Mouse (Mus musculus): ENCODE data around the gene Wdr66.
A peak's percentile ranks its signal among the peaks of the same experiment; 100 is the strongest.

The Wdr66 gene

GRCm38 (mm10) chr5:123313851-123314380 is 62.0 kb downstream of the Wdr66 start:
- no peak for DNase-seq (ENCODE audit: low read depth)

- DNase-seq (ENCODE audit: low read depth): no peak
Observed at GRCm38 (mm10) chr5:123315219-123315866, 63.4 kb downstream of the Wdr66 start.

DNA sequence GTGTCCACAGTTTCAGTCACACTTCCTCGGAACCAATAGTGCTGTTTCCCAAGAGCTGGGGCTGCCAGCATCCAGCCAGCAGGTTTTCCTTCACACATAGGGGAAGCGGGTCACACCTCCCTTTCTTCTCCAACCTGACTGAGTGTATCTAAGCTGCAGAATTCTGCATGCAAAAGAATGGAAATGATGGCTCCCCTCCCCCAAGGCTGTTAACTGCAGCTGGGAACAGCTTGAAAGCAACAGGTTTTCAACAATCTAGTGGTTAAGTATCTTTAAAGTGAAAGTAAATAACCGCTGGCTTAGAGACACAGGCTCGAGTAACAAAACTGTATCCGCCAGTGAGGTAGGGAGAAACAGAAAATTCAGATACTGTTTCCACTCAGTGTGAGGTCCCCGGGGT is 66.1 kb downstream of the Wdr66 start:
- DNase-seq (ENCODE audit: low read depth): no peak

DNA sequence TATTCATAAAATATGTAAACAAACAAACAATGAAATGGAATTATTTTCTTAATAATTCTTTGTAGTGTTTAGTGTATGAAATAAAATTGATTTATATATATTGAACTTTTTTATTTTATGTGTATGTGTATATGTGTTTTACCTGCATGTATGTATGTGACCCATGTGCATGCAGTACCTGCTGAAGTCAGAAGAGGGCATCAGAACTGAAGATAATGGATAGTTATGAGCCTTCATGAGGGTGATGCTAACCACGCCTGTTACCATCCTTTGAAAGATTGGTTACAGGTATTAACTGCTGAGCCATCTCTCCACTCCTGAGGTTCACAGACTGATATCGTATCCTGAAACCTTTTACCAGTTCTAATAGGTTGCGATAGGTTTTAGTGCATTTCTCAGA is 68.2 kb downstream of the Wdr66 start:
- DNase-seq (ENCODE audit: low read depth): no peak

DNA sequence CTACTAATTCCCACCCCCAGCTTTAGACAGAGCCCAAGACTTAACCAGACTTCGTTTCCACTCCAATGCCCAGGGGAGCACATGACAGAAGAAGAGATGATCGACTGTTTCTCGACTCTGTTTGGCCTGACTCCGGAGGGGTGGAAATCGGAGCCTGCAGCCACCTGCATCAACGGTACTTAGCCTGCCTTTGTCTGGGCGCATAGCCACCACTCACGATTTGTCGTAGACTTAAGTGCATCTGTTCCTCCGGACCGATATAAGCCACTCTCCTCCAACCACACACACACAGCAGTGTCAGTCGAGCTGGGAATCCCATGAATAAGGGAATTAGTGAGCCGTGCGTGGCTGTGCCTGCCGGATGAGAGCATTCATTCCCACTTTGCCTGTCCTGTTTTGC is 72.3 kb downstream of the Wdr66 start:
- no peak for DNase-seq (ENCODE audit: low read depth)

GRCm38 (mm10) chr5:123326006-123326750 is 74.3 kb downstream of the Wdr66 start:
- DNase-seq (ENCODE audit: low read depth): no peak

DNA sequence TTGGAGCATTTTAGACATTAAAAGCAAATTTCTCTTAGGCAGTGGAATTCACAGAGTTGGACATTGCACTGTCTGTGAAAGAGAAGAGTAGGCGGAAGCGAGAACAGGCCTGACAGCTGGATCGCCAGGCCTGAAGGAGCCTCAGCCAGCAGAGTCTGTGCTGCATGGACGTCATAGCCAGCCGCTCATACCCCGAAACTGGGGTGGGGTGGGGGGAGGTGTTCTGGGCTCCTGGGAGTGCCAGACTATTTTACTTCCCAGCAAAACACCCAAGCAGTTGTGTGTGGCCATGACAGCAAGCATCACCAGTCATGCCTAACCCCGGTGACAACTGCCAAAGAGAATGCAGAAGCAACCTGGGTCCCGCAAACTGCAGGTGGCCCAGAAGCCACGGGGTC is 74.8 kb downstream of the Wdr66 start:
- no peak for DNase-seq (ENCODE audit: low read depth)

DNA sequence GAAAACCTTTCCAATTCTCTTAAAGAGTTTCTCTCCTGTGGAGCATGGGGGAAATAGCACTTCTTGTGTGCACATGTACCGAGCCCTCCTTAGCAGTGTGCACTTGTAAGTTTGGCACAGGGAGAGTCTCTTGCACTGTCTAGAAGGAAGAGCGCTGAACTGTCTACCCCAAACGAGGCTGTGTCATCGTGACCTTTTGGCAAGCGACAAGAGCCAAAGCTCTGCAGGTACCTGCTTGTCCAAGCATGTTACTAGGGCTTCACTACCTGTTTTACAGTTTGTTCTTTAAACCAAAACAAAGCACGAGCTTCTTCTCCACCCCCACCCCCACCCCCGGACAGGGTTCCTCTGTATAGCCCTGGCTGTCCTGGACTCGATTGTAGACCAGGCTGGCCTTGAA is 75.8 kb downstream of the Wdr66 start:
- DNase-seq (ENCODE audit: low read depth): no peak

DNA sequence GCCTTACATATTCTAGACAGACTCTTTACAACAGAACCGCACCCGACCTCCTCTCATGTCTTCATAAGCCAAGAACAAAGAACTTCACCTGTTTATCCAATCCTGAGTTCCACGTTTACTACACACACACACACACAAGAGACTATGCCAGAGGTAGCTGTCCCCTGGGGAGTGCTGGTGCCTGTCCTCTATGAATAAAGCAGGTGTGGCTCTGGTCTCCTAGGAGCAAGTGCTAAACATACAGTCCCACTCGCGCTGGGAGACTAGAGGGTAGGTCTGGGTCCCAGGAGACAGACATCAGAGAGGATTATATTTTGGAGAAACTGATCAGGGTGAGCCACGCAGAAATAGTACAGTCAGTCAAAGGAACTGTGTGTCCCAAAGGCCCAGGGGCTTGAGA is 81.7 kb downstream of the Wdr66 start:
- DNase-seq (ENCODE audit: low read depth): no peak

DNA sequence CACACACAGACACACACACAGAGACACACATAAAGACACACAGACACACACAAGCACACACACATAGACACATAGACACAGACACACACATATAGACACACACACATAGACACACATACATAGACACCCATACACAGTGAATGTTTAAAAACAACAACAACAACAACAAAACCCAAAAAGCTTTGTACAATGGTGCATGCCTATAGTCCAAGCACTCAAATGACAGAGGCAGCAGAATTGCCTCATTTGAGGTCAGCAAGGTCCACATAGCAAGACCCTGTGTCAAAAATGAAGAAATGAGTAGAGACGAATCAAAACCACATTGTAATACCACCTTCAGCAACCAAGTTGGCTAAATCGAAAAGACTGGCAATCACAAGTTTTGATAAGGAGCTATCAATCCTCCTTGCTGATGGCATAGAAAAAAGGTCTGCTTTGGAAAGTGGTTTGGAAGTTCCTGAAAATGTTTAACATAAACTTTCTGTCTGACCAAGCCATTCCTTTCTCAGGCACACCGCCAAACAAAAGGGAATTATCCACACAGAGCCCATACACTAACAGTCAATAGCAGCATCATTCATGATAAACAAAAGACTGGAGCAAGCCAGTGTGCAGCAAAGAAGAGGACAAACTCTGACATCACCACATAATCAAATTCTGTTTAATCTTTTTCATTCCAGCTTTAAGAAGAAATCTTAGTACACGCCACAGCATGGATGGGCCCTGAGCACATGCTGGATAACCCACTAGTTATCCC is 84.5 kb downstream of the Wdr66 start:
- DNase-seq (ENCODE audit: low read depth): no peak

GRCm38 (mm10) chr5:123338463-123338862 is 86.6 kb downstream of the Wdr66 start:
- DNase-seq (ENCODE audit: low read depth): no peak

- peak; percentile 74 for DNase-seq (ENCODE audit: low read depth)
Observed at GRCm38 (mm10) chr5:123343707-123344627, 92.1 kb downstream of the Wdr66 start, which contains the start of gene Bcl7a. TSS of gene Bcl7a (plus strand) at chr5:123343834.

DNA sequence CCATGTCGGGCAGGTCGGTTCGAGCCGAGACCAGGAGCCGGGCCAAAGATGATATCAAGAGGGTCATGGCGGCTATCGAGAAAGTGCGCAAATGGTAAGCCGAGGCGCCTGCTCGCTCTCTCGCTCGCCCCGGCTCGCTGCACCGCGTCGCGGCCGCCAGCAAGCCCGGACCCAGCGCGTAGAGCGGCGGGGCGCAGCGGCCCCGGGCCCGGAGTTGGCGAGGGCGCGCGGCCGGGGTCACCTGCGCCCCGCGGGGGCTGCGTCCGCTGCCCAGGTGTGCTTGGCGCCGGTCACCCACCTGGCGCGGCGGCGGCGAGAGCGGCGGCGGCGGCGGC is 92.7 kb downstream of the Wdr66 start:
- DNase-seq (ENCODE audit: low read depth): no peak

GRCm38 (mm10) chr5:123344963-123345852 is 93.3 kb downstream of the Wdr66 start:
- DNase-seq (ENCODE audit: low read depth): peak; percentile 27

GRCm38 (mm10) chr5:123345853-123346654 is 94.2 kb downstream of the Wdr66 start:
- peak; percentile 20 for DNase-seq (ENCODE audit: low read depth)

DNA sequence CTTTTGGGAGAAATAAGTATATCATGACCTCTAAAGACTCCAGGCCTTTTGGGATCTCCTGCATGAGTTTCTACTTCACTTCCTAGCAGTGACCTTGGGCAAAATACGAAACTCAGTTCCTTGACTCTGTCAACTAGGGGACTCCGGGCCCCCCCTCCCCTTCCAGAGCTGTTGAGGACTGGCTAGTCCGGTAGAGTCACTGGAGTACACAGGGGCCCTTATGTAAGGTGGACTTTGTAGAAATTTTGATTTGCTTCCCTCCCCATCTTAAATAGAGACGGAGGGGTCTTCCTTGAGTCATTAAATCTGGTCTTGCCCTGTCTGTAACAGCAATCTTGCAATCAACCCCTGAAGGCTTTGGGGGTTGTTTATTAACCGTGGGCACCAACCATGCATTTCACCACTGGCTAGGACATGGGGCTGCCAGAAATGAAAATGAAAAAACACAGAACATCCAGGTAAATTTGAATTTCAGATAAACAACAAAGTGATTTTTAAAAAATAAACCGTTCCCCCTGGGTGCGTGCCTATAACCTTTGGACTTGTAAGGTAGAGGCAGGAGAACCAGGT is 94.9 kb downstream of the Wdr66 start:
- DNase-seq (ENCODE audit: low read depth): no peak

DNA sequence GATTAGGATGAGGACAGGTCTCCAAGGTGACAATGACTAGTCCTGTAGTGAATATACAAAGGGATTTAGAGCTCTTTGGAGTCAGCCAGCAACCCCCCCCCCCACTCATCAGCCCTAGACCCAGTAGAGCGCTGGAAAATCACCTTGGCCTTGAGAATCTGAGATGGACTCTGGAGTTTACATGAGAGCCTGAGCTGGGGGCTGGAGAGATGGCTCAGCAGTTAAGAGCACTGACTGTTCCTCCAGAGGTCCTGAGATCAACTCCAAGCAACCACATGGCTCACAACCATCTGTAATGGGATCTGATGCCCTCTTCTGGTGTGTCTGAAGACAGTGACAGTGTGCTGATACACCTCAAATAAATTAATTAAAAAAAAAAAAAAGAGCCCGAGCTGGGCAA is 96.1 kb downstream of the Wdr66 start:
- DNase-seq (ENCODE audit: low read depth): no peak

GRCm38 (mm10) chr5:123350386-123350785 is 98.5 kb downstream of the Wdr66 start:
- peak; percentile 40 for DNase-seq (ENCODE audit: low read depth)

- DNase-seq (ENCODE audit: low read depth): no peak
Observed at GRCm38 (mm10) chr5:123355918-123356317, 104.0 kb downstream of the Wdr66 start.

DNA sequence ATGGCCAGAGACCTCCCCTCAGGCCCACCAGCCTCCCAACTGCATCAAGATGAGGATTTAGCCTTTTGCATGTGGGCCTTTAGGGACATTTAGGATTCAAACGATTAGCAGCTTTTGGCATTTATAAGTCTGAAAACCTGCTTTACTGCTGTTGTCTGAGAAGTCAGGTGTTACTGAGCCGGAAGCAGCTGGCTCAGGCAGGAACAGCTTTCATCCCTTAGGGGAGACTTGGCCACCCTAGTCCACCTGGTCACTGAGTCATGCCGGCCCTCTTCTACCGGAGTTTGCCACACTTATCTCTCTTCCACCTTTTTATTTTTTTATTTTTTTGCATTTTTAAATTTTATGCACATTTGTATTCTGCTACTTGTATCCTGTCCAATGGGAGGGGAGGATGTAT is 105.4 kb downstream of the Wdr66 start:
- no peak for DNase-seq (ENCODE audit: low read depth)

All from c-Kit-positive CD71-positive TER-119-negative erythroid progenitor cells, embryonic 14.5 days (primary cell).